Mouse (Mus musculus): ENCODE results near the gene Mast4. TPM values are rescaled to one million over a fixed set of nuclear protein-coding genes. Genes with fewer than 3 reads are reported as not detected.

Gene Mast4
- total RNA-seq, 2 experiments from 2014 or later, result 43.1 to 43.4 TPM

GRCm38 (mm10) chr13:103071783-103072182, 262.5 kb downstream of the Mast4 start:
- intact Hi-C loops (cut with DNase I), result no loop called here
- no peak for DNase-seq

DNA sequence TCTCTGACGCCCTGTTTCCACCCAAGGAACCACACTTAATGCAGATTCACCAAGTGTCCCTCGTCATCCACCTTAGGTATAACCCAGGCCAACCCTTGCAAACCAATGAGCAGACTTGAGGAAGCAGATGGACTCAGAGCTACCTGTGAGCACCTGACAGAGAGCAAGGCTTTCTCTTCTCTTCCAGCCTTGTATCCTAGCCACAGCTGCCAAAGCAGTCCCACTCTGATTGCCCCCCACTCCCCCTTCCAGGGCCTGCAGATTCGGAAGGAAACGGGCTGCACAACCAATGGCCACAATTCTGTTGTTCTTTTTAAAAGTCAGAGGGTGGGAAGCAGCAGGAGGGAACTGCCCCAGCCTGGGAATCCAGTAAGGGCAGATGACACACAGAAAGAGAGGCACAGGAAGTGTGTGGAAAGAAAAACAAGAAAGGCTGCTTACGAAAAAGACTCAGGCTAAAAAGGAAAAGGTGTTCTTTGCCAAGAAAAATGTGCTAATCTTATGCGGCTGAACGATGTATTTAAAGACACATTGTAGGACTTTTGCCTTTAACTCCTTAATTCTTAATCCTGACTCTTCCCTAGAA, 266.6 kb downstream of the Mast4 start:
- intact Hi-C loops (cut with DNase I), result no loop called here
- DNase-seq, result no peak

GRCm38 (mm10) chr13:103065437-103065836, 268.9 kb downstream of the Mast4 start:
- intact Hi-C loops (cut with DNase I), result no loop called here

DNA sequence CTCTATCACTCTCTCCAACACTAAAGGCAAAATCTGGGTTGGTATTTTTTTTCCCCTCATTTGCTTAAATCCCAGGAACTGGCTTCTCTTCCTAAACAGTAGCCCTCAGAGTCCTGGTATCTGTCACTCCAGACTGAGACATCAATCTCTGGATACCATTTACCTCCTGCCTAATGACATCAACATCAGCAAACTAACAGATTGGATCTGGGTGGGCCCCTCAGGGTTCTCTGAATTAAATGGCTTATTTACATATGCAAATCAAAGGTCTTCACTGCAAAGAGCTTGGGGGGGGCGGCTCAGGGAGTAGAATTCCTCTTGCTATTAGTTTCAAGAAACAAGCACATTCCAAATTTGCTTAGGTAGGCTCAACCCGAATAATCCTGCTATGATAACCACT, 272.6 kb downstream of the Mast4 start:
- intact Hi-C loops (cut with DNase I), result no loop called here
- no peak for DNase-seq

More at GRCm38 (mm10) chr13:103065437-103065836, 268.9 kb downstream of the Mast4 start:
- no peak for DNase-seq

- intact Hi-C loops (cut with DNase I), result no loop called here
- no peak for DNase-seq
Observed at GRCm38 (mm10) chr13:103059995-103060652, 274.2 kb downstream of the Mast4 start.

DNA sequence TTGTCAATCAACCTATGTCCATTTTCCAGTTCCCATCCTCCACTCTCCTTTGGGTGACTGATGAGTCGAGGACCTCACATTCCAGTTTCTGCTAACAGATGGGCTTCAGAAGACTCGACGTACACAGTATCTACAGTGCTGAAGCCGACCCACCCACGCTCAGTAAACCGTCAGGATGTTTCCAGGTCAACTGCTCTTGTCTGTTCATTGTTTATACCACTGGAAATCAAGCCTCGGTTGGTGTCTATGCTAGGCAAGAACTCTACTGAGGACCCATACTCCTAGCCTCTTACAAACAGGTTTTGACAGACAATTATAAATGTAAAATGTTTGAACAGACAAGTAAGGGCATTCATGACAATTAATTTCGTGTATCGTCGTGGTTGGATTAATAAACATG, 277.8 kb downstream of the Mast4 start:
- intact Hi-C loops (cut with DNase I), result no loop called here
- no peak for DNase-seq

GRCm38 (mm10) chr13:103052661-103053060, 281.6 kb downstream of the Mast4 start:
- no peak for DNase-seq
- intact Hi-C loops (cut with DNase I), result no loop called here

- DNase-seq, result no peak
- intact Hi-C loops (cut with DNase I), result no loop called here
Observed at GRCm38 (mm10) chr13:103048954-103049353, 285.3 kb downstream of the Mast4 start.

- intact Hi-C loops (cut with DNase I), result no loop called here
- DNase-seq, result no peak
Observed at GRCm38 (mm10) chr13:103043692-103044091, 290.6 kb downstream of the Mast4 start.

DNA sequence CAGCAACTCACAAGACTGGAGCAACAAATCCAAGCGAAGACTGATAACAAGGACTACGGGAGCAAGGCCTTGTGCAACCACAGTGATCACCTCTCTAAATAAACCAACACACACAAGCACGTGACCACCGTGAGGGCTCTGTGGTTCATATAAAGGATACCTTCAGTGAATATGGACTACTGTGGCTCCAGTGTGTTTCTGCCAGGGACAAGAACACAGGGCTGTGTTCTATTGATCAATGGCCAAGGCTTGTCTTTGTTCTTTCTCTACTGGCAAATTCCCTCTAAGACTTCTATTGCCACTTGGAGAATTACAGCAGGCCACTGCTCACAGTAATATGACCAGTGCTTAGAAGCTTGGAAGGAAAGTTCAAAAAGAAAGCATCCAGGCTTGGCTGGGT, 291.3 kb downstream of the Mast4 start:
- DNase-seq, result no peak
- intact Hi-C loops (cut with DNase I), result no loop called here

DNA sequence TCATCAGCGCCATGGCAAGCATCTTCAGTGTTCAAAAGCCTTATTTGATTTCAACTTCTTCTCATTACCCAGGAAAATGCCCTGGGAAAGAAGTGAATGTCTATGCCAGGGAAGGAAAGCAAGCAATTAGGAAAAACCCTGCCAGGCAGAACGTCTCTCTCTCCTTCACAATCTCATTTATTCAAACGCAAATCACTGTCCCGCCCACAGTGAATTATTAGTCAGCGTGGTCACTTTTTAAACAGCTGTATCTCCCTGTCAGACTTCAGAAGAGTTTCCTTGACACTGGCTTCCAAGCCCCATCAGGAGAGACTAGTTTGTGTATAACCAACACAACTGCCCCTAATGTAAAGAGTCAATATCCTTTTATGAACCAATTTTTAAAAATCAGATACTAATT, 296.8 kb downstream of the Mast4 start:
- intact Hi-C loops (cut with DNase I), result no loop called here
- DNase-seq, result no peak

GRCm38 (mm10) chr13:103029377-103029776, 304.9 kb downstream of the Mast4 start:
- DNase-seq, result no peak
- intact Hi-C loops (cut with DNase I), result no loop called here

DNA sequence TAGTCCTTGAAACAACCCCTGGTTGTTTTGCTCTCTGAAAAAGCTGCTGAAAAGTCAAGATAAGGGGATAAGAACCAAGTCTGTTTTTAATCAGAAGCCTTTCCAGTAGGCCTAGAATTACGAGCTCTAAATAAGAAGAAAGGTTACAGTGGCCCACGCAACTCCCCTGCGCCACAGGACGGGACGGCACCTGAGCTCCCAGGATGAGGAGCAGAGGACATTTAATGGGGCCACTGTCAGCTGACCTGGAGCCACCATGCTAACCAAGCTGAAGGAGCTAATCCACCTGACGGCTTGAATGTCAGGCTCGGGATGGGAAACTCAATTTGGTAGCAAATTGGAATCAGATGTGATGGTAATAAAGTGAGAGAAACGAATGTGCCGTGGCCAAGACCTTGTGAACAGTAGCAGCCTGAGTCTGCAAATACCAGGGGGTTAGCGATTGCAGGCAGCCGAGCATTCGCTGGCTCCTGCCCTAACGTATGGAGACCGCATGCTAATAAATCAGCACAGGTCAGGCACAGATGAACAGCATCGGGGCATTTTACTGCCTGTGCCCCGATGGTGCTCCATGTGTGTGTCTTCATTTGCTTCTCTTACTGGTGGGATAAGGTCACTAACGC, 306.7 kb downstream of the Mast4 start:
- intact Hi-C loops (cut with DNase I), result no loop called here
- no peak for DNase-seq

DNA sequence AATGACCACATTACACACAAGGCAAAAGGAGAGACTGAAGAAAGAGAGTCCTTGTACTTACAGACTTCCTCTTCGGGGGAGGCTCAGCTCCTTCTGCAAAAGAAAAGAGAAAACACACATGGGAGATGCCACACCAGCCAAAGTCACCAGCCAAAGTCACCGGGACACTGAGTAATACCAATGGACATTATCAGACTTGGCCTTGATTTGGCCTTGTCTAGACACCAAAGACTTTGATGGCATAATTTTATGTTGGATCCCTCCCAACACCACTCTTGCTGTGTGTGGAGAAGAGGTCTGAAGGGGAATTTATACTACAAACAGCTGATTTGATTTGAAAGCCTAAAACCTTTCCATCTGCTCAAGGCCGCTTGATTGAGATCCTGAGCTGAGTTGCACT, 308.8 kb downstream of the Mast4 start:
- DNase-seq, result no peak
- intact Hi-C loops (cut with DNase I), result no loop called here

DNA sequence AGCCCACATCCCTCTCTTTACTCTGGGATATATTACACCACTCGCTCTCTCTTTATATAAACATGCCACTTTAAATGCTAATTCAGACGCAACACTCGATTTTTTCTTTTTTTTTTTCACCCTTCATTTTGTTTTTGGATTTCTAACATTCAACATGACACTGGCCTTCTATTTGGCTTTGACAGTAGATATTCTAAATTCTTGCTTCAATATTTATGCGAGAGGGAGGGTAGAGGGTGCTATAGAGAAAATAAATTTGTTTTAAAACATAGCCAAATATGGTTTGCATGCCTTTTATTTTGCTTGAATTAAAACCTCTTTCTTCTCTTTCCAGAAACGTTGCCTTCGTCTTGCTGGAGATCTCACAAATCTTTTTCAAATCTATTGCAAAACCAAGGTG, 315.8 kb downstream of the Mast4 start:
- intact Hi-C loops (cut with DNase I), result no loop called here
- no peak for DNase-seq

DNA sequence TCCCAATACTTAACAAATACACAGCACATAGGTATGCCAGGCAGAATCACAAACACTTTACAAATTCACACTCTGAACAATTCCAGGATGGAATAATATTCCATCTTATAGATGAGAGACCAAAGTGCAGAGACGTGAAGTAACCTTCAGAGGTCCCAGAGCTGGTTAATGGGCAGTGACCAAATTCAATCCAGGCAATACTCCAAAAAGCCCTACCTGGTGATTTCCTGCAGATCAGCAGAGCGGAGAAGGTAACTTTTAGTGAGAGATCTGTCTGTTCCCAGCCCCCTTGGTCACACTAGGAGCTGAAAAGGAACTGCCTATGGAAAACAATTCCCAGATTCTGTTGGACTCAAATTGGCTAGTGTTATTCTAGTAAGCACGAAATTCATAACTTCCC, 316.6 kb downstream of the Mast4 start:
- intact Hi-C loops (cut with DNase I), result no loop called here
- no peak for DNase-seq

DNA sequence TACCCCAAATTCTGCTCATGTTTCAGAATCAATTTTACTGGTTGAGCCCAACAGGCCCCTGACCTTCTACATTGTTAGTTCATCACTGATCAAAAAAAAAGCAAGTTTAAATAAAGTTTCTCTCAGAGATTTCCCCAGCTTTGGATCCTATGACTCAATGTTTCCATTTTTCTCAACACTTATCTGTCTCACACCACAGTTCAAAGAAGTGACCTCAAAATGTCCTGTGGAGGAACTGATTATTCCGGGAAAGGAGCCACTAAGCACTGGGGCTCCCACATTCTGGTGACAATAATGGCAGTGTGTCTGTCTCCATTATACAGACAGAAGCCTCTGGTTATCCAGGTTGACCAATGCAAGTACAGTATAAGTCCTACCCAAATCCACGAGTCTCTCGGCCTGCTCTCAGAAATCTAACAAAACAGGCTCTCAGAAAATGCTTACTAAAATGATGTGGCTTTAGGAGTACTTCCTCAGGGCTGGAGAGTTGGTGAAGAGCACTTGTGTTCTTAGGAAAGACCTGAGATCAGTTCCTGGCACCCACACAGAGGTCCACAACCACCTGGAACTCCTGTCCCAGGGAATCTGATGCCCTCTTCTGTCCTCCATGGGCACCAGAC, 319.1 kb downstream of the Mast4 start:
- intact Hi-C loops (cut with DNase I), result no loop called here
- no peak for DNase-seq

GRCm38 (mm10) chr13:103014631-103015030, 319.7 kb downstream of the Mast4 start:
- DNase-seq, result no peak
- intact Hi-C loops (cut with DNase I), result no loop called here

DNA sequence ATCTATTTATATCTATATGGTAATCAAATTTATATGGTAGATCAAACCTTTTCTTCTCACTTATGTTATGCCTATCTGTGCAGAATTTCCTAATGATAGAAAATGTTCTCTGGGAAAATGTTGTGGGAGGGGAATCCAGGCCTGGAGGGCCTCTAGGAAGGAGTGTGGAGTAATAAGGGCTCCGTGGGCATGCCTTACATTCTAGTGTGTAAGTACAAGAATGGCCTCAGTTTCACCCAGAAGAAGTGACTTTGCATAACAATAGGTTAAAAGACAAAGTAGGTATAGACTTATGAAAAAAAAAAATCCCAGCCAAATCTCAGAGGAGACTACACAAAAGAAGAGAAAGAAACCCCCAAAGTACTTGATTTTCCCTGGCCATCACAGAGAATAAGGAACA, 320.1 kb downstream of the Mast4 start:
- intact Hi-C loops (cut with DNase I), result no loop called here
- DNase-seq, result no peak

GRCm38 (mm10) chr13:103005227-103005626, 329.1 kb downstream of the Mast4 start:
- intact Hi-C loops (cut with DNase I), result no loop called here
- DNase-seq, result no peak

- no peak for DNase-seq
- intact Hi-C loops (cut with DNase I), result no loop called here
Observed at GRCm38 (mm10) chr13:103001831-103002230, 332.5 kb downstream of the Mast4 start.

DNA sequence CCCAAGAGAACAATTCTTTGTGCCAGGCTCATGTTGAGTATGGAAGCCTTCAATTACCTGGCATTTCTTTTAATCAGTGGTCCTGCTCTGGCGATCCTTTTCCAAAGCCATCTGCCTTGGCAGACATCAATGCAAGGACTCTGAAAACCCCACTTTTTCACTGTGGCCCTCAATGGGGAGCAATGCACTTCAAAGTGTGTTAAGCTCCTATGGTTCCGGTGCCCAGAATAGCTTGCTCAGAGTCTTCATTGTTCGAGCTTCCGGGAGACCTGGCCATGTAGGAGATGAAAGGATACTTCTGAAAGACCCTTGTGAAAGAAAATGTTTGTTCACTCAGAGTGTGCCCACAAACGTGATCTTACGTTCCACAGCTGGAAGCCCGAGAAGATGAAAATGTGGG, 333.4 kb downstream of the Mast4 start:
- intact Hi-C loops (cut with DNase I), result no loop called here

More for the DNA sequence above, 333.4 kb downstream of the Mast4 start:
- no peak for DNase-seq

Data from left cerebral cortex, postnatal 4 days (tissue).